Mouse (Mus musculus) liver, adult 2 months (tissue): ENCODE results near the gene Mtcl1. TPM values are rescaled to one million over a fixed set of nuclear protein-coding genes. Genes with fewer than 3 reads are reported as not detected.

ENCODE experiments used
- DNase-seq: peaks from one replicate; pipeline ENCODE4 v3.0.0-alpha.2; 2011; ENCODE audit warnings: low read depth, low spot score; ENCODE audit errors: extremely low read depth
- H3K27ac ChIP-seq: fragments of 200-500 bp; replicated peaks from 2 replicates; pipeline ENCODE4 v1.5.1; 2012; ENCODE audit warnings: low read depth, mild to moderate bottlenecking, control low read depth, inconsistent platforms, low read length; ENCODE audit not compliant: insufficient read depth
- H3K27me3 ChIP-seq: fragments of 200-500 bp; 2 replicates; pipeline ENCODE4 v1.6.1; 2012; ENCODE audit warnings: mild to moderate bottlenecking, moderate library complexity, low read length, inconsistent platforms; ENCODE audit not compliant: control insufficient read depth, insufficient read depth
- H3K36me3 ChIP-seq: fragments of 200-500 bp; 2 replicates; pipeline ENCODE4 v1.6.1; 2012; ENCODE audit warnings: low read length, inconsistent platforms; ENCODE audit not compliant: control insufficient read depth, insufficient read depth
- H3K4me1 ChIP-seq: fragments of 200-500 bp; 2 replicates; pipeline ENCODE4 v1.6.1; 2011; ENCODE audit warnings: low read length; ENCODE audit not compliant: control insufficient read depth, insufficient read depth
- H3K4me3 ChIP-seq: fragments of 200-500 bp; 2 replicates; pipeline ENCODE4 v1.5.1; 2011; ENCODE audit warnings: low read depth, mild to moderate bottlenecking, control low read depth, low read length, moderate library complexity; ENCODE audit not compliant: insufficient read depth
- H3K79me2 ChIP-seq: fragments of 200-500 bp; 2 replicates; pipeline ENCODE4 v1.6.1; 2012; ENCODE audit warnings: inconsistent platforms, mild to moderate bottlenecking, low read length, moderate library complexity; ENCODE audit not compliant: control insufficient read depth, insufficient read depth
- H3K9ac ChIP-seq: fragments of 200-500 bp; 2 replicates; pipeline ENCODE4 v1.6.1; 2012; ENCODE audit warnings: low read depth, mild to moderate bottlenecking, control low read depth, inconsistent platforms, low read length
- CTCF ChIP-seq: fragments of 200-500 bp; IDR thresholded peaks from 2 replicates; pipeline ENCODE4 v1.5.1; 2011; ENCODE audit warnings: low read depth, low read length, control low read depth
- POLR2A ChIP-seq: fragments of 200-500 bp; IDR thresholded peaks from 2 replicates; pipeline ENCODE4 v1.6.1; 2011; ENCODE audit warnings: low read length, control low read depth; ENCODE audit not compliant: insufficient read depth; ENCODE audit errors: extremely low read depth
- WGBS: fragments of 180-500 bp; shearing (Covaris S2); methylation state at CpG from one replicate; pipeline ENCODE4 v1.1.7; 2018; 5-methylcytosine and 5-hydroxymethylcytosine counted together
- polyA plus RNA-seq: library from polyadenylated mRNA; depleted of rRNA; stranded (reverse); fragments of >200 nt; gene quantifications from 2 replicates; pipeline ENCODE4 v1.2.3, GENCODE M21; 2012
- total RNA-seq: library from RNA; depleted of rRNA; stranded (reverse); fragments of >200 nt; gene quantifications from 2 replicates; pipeline ENCODE4 v1.2.3, GENCODE M21; 2014

The Mtcl1 gene
- total and polyA plus RNA-seq, 2 experiments: 0.05 to 0.28 TPM

GRCm38 (mm10) chr17:66374633-66375272, 74.8 kb downstream of the Mtcl1 start:
- WGBS: 71% methylated on average over 14 of the region's 14 CpGs
- H3K79me2 ChIP-seq: no peaks in the 10 kb centered on the region
- H3K36me3 ChIP-seq: no peaks in the 10 kb centered on the region
- TF ChIP-seq CTCF (no peak), POLR2A (no peak)
- no peak for DNase-seq
- no peaks in the 10 kb centered on the region for H3K27me3 ChIP-seq
- no peak overlapping the region for H3K27ac ChIP-seq
- H3K9ac ChIP-seq: no peak overlapping the region
- no peak overlapping the region for H3K4me3 ChIP-seq
- no peaks in the 10 kb centered on the region for H3K4me1 ChIP-seq

- no peak for DNase-seq
- H3K27ac ChIP-seq: no peak overlapping the region
Observed at GRCm38 (mm10) chr17:66370867-66371266, 78.7 kb downstream of the Mtcl1 start.

GRCm38 (mm10) chr17:66369777-66370176, 79.8 kb downstream of the Mtcl1 start:
- H3K36me3 ChIP-seq: no peaks in the 10 kb centered on the region
- no peak overlapping the region for H3K27ac ChIP-seq
- no peaks in the 10 kb centered on the region for H3K79me2 ChIP-seq
- H3K4me1 ChIP-seq: no peaks in the 10 kb centered on the region
- no peak for DNase-seq
- no peak for TF ChIP-seq CTCF
- no peak for TF ChIP-seq POLR2A
- H3K27me3 ChIP-seq: no peaks in the 10 kb centered on the region
- H3K9ac ChIP-seq: no peak overlapping the region
- H3K4me3 ChIP-seq: no peak overlapping the region
- WGBS: 58% methylated on average over 6 of the region's 6 CpGs

More at GRCm38 (mm10) chr17:66370867-66371266, 78.7 kb downstream of the Mtcl1 start:
- Histone ChIP-seq H3K79me2 (no peaks in the 10 kb centered on the region), H3K9ac (no peak overlapping the region), H3K4me3 (no peak overlapping the region), H3K4me1 (no peaks in the 10 kb centered on the region), H3K27me3 (no peaks in the 10 kb centered on the region), H3K36me3 (no peaks in the 10 kb centered on the region)
- 85% methylated on average over 9 of the region's 9 CpGs for WGBS
- TF ChIP-seq CTCF (no peak), POLR2A (no peak)

GRCm38 (mm10) chr17:66368127-66368526, 81.4 kb downstream of the Mtcl1 start:
- 94% methylated on average over 11 of the region's 11 CpGs for WGBS
- no peak for DNase-seq
- no peak for TF ChIP-seq POLR2A
- Histone ChIP-seq H3K36me3 (no peaks in the 10 kb centered on the region), H3K27ac (no peak overlapping the region), H3K4me3 (no peak overlapping the region), H3K4me1 (no peaks in the 10 kb centered on the region), H3K27me3 (no peaks in the 10 kb centered on the region), H3K9ac (no peak overlapping the region), H3K79me2 (no peaks in the 10 kb centered on the region)

GRCm38 (mm10) chr17:66365664-66366063, 83.9 kb downstream of the Mtcl1 start:
- H3K4me1 ChIP-seq: no peaks in the 10 kb centered on the region
- WGBS: 28% methylated on average over 1 of the region's 1 CpGs
- no peak overlapping the region for H3K4me3 ChIP-seq
- no peaks in the 10 kb centered on the region for H3K27me3 ChIP-seq
- no peaks in the 10 kb centered on the region for H3K36me3 ChIP-seq
- TF ChIP-seq CTCF (no peak), POLR2A (no peak)
- DNase-seq: no peak
- no peak overlapping the region for H3K9ac ChIP-seq
- no peaks in the 10 kb centered on the region for H3K79me2 ChIP-seq
- no peak overlapping the region for H3K27ac ChIP-seq

- H3K4me1 ChIP-seq: no peaks in the 10 kb centered on the region
- H3K27me3 ChIP-seq: no peaks in the 10 kb centered on the region
- no peak for DNase-seq
- H3K9ac ChIP-seq: no peak overlapping the region
- 68% methylated on average over 3 of the region's 3 CpGs for WGBS
- no peak overlapping the region for H3K27ac ChIP-seq
- no peaks in the 10 kb centered on the region for H3K36me3 ChIP-seq
- no peak for TF ChIP-seq CTCF
- TF ChIP-seq POLR2A: no peak
- H3K4me3 ChIP-seq: no peak overlapping the region
- no peaks in the 10 kb centered on the region for H3K79me2 ChIP-seq
Observed at GRCm38 (mm10) chr17:66365293-66365642, 84.3 kb downstream of the Mtcl1 start.
